Mouse (Mus musculus): ENCODE measurements around the gene B4galt3.

Gene B4galt3

DNA sequence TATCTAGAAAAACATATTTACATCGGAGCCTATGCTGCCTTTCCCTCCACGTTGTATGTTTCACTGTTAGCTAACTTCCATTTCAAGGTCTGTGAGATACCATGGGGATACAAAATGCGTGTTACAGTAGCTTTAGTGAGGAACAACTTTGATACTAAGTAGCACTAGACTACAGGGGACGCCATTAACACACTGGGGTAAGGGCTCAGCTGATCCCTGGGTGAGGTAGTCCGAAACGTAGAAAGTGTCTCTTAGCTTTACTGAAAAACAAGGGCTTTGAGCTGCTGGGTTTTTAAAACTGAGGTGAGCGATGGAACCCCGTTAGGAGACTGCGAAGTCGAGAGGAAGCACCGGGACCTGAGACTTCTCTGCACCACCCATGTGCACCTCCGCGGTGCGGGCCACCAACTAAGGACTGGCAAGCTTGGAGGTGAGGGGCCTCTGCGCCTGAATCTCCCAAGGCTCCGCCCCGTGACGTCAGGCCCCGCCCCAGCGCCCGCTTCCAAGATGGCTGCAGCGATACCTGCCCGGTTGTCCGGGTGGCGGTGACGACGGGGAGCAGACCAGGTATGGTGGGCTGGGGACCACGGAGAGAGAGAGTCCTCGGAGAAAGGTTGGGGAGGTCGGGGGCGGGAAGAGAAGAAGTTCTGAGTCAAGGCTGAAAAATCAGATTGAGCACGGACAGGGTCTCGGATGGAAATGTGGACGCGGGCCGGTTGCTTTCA lies at the start of gene B4galt3:
Gene B4galt3, plus strand, starts transcription at position 481 of the 725 bp plus-strand sequence.
- DNase-seq (ENCODE audit: low read depth): peak; percentile 86

DNA sequence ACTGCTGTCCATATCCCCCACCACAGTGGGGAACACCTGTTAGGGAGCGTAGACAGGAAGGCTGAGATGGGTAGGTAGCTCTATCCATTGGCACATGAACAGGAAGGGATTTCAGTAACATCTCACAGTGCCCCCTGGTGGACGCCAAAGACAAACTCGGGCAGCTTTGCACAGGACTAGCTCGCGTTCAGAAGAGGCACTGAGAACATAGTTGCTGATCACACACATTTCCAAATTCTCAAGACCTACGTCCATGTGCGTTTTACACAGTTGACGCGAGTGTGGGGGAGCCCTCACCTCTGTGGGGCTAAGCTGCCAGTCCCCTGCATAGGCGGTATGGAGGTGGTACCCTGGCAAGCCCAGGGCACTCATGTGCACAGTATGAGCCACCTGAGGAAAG lies 49.3 kb upstream of the B4galt3 start:
- peak; percentile 88 for DNase-seq (ENCODE audit: low read depth)

DNA sequence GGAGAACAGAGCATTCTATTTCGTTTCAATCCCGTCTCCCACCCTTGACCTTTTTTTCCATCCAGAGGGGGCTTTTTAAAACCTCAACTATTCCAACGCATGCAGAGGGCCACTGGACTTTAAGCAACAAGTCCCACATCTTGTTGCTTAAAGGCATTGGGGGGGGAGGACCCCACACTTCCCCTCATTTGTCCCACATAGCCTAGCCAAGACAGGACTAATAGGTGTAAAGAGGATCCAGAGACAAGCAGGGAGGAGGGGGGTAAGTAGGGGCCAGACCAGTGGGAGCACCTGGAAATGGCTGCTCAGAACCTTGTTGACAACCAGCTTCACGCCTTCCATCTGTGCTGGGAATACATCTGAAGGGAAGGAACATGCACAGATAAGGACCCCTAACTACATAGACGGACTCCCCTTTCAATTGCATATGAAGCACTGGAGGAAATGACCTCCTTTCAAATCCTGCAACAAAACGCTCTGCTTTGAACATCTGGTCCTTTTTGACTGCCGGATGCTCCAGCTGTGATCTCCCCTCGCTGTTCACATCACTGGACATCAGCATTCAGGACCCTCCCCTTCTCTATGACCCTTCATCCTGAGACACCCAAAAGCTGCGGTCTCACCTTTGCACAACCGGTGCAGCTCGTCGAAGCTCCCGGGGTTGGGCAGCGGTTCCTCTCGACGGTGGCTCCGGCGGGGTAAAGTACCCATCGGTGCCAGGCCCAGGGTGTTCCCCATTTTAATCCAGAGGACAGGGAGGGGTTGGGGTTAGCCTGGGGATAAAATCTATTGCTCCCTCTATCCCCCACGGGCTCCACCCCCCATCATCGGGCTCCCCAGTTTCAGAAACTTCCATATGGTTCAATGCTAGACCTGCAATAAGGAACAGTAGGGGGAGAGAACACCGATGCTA lies 48.6 kb upstream of the B4galt3 start:
- DNase-seq (ENCODE audit: low read depth): no peak

DNA sequence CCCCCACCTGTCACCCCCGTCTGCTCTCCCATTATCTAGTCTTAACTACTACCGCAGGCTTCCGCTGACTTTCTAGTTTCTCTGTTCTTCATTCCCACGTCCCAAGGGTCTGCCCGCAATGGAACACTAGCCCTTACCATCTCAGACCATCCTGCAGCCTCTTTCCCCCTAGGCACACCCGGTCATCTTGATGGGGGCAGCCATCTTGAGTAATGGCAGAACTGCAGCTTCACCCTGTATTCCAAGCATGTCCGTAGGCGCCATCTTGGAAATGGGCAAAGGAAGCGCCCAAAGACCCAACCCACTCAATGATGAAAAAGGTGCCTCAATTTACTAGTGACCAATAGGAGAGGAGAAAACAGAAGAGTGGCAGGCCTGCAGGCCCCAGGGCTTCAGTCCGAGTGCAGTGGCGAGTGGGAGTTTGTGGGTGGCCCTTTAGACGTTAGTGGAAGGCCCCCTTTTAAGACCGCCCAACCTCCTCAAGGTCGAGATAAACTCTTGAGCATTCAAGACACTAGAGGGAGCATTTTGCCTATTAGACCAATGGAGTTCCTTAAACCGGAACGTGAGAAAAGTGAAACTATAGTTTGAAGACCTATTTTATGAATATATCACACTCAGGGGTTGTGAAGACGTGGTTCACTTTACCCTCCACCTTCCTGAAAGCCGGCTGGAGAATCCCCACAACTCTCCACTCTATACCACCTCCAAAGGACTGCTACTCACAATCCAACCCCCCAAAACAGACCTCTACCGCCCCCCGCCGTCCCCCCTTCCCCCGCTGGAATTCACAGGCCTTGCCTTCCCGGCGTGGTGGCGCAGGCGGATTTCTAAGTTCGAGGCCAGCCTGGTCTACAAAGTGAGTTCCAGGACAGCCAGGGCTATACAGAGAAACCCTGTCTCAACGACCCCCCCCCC lies 47.6 kb upstream of the B4galt3 start, which contains the start of gene Tomm40l:
Gene Tomm40l, minus strand, starts transcription at position 277 of the 918 bp plus-strand sequence.
- DNase-seq (ENCODE audit: low read depth): peak; percentile 96

DNA sequence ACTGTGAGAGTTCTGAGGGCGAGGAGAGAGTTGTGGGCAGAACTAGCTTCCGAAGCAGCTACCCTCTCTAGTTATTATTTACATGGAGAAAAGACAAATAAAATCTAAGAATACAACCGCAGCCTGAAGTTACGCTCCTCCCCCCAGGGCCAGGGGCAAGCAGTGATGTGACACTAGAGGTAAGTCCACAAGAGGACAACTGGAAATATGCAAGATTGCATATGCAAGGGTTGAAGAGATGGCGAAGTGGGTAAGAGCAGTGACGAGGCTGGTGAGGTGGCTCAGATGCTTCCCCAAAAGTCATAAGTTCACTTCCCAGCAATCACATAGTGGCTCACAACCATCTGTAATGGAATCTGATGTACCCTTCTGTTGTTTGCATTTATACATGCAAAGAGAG lies 47.0 kb upstream of the B4galt3 start:
- DNase-seq (ENCODE audit: low read depth): no peak

DNA sequence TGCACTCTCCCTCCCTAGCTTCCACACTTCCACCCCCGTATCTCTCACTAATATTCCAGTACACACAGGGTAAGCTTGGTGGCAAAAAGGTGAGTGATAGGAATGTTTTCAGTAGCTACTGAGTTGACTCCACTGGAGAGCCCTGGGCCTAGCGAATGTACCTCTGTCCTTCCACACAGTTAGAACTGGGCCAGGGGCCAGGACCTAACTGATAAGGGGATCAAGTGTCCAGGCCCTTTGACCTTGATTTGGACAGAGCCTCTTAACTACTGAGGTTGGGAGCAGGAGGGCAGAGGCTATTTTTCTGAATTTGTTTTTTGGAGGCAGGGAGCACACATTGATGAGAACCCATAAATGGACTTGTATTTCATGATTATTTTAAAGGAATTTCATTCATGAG lies 46.3 kb upstream of the B4galt3 start:
- DNase-seq (ENCODE audit: low read depth): no peak

DNA sequence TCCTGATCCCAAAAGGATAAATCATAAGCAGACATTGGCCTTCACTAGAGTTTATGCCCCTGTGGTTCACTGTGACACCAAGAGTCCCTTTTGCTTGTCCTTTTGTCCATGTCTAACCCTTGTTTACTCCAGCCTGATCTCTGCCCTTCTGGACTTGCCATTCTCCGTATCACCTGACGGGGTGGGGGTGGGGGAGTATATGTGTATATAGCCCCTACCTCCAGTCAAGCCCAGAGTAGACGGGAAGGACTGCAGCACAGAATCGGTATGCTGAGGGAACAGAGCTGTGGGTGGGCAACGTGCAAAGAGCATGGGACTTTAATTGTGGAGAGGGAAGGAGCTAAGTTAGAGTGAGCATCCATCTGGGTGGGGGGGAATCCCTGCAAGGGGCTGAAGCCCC lies 45.3 kb upstream of the B4galt3 start, which contains the start of gene Apoa2:
Gene Apoa2, plus strand, starts transcription at position 198 of the 400 bp plus-strand sequence.
- no peak for DNase-seq (ENCODE audit: low read depth)

DNA sequence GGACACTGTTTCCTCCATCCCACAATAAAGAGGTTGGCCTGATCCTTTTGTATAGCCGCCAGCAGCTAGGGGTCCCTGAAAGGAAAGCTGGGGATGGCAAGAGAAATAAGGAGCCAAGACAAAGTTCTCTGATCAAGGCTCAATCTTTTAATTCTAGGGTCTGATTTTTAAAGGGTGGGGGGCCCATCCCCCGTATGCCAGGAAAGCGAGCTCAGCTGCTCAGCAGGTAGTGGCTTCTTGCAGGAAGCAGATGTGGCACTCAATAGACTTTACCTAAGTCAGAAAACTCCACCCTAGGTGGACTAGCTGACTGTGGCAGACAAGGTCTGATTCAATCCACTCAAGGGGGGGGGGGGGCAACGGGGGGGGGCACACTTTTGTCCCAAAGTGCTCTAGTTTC lies 43.3 kb upstream of the B4galt3 start:
- no peak for DNase-seq (ENCODE audit: low read depth)

DNA sequence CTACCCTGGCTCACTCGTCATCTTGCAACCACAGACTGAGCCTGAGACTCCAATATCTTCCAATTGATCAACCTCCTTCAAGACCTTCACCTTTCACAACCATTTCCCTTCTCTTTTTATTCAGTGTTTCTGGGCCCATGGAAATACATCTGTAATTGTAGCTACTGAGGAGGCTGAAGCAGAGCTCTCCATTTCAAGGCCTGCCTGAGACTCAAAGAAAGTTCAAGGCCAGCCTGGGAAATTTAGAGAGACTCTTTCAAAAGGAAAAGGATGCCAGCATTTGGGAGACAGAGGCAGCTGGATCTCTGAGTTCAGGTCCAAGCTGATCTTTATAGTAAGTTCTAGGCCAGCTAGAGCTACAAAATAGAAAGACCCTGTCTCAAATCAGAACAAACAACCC lies 42.2 kb upstream of the B4galt3 start:
- DNase-seq (ENCODE audit: low read depth): no peak

DNA sequence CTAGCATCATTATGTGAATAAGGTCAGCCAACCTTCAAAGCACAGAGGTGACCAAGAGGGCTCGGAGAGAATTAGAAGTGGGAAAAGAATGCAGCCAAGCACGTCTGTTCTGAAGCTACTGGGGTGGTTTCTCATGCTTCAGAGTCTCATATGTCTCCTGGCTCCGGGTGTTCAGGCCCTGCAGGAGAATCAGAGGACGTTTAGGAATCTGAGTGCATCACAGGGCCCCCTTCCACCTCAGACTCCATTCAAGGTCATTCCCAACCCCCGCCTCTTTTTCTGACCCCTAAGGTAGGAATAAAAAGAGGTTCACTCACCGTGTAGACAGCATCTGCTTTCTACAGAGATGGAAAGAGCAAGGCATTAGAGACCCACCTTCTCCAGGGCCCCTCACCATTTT lies 40.4 kb upstream of the B4galt3 start:
- no peak for DNase-seq (ENCODE audit: low read depth)

DNA sequence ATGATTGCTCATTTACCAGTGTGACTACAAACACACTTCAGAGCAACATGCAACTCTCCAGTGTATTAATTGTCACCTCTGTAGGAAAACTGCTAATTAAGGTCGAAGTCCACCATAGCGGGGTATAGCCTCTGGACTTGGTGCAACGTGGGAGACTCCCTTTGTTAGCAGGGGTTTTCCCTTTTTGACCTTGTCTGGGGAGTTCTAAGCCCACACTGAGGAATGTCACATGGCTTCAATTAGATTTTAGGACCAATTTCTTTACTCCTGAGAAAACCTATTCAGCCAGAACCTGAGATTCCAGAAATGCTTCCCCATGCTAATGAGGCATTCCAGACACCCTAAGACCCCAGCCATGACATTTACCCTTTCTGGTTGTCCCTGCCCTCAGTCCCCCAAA lies 39.9 kb upstream of the B4galt3 start:
- no peak for DNase-seq (ENCODE audit: low read depth)

DNA sequence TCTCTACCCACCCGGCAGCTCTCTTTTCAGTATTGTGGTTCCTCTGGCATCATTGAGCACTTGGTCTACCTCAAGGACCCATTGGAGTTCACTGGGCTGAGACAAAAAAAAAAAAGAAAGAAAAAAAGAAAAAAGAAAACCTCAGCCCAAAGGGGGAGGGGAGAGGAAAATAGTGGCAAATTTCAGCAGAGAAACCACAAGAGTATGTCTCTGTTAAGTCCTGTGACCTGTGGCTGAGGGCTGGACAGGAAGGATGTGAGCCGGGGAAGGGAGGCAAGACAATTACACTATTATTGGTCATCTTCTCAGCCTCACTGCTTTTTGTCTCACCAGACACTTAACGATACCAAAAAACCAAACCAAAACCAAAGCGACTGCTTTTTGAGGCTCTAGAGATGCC lies 38.3 kb upstream of the B4galt3 start:
- DNase-seq (ENCODE audit: low read depth): no peak

DNA sequence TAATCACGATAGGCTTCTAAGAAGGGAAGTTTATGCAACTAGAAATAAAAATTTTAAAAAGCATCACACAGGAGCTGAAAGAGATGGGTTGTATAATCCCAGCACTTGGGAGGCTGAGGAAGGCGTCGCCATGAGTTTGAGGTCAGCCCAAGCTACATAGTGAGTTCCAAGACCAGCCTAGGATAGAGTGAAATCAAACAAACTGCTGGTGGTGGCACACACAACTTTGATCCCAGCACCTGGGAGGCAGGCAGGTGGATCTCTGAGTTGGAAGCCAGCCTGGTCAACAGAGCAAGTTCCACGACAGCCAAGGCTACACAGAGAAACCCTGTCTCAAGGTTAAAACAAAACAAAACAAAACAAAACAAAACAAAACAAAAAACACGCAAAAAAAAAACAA lies 37.8 kb upstream of the B4galt3 start:
- DNase-seq (ENCODE audit: low read depth): no peak

DNA sequence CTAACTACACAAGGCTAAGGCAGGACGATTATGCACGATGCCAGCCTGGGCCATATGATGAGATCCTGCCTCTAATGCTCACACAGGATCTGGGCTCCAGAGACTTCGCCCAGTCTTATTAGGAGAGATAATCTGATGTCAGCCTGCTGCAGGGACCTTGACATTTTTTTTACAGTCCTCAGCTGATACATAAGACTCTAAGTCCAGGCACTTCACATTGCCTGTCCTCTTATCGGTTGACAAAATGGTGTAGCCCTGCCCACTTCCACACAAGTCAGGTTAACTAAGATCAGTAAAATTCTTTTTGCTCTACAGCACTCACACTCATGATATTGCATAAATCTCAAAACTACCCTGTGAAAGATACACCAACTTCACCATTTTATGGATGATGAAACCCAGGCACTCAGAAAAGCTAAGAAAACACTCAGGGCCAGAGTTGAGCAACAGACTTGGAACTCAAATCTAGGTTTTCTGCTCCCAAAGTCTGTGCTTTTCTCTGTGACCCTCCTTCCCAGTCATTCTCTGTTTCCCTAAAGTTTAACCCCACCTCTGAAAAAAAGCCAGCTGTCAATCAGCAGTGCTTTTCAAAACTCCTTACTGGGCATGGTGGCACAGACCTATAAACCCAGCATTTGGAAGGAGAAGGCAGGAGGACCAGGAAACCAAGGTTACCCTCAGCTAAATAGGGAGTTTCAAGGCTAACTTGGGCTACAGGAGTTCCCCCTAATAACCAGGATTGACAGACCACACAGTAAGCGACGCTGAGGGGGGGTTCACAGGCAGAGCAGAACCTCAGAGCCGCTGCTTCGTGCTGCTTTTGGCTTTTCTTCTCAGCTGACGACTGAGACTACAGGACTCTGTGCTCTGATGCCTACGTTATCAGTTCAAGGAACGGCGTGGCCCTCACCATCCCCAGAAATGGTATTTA lies 37.1 kb upstream of the B4galt3 start:
- peak; percentile 54 for DNase-seq (ENCODE audit: low read depth)

DNA sequence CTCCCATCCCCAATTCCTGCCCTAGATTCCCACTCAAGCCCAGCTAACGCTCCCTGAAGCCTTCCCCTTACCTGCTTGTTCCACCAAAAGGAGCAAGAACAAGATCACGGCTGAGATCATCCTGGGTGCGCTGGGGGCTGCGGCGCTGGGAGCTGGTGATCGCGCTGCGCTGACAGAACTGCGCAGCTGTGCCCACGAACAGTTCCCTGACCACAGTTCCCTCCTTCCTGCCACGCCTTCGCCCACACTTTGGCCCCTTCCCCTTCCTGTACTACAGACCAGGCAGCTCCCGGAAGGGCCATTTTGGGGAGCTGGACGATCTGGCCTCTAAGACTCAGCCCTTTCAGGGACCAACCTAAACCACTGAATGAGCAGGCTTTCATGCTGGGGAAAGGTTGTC lies 36.0 kb upstream of the B4galt3 start, which contains the start of gene Fcer1g:
Gene Fcer1g, minus strand, starts transcription at position 240 of the 400 bp plus-strand sequence.
- DNase-seq (ENCODE audit: low read depth): no peak

DNA sequence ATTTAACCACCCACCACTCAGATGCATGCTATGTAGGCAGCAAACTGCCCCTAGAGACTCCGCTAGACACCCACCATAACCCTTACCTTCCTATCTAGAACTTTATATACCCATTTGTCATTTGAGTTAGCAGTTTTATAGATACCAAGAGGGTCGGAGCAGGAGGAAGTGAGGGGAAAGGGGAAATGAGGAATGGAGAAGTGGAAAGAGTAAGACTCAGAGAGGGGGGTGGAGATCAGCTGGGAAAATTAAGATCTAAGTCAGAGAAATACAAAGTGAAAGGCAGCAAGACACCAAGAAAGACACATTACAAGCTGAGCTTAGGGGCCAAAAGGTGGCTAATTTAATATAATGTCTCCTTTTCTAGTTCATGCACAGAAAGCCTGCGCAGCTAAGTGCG lies 35.6 kb upstream of the B4galt3 start:
- no peak for DNase-seq (ENCODE audit: low read depth)

DNA sequence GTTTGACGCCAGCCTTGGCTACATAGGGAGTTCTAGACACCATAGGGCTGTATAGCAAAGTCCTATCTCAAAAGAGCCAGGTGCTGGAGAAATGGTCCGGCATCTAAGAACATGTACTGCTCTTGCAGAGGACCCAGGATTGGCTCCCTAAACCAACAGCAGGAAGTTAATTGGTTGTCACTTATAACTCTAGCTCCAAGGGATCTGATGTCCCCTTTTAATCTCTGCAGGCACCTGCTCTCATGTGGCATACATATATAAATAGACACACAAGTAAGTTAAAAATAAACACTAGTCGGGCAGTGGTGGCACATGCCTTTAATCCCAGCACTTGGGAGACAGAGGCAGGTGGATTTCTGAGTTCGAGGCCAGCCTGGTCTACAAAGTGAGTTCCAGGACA lies 34.3 kb upstream of the B4galt3 start:
- DNase-seq (ENCODE audit: low read depth): no peak

DNA sequence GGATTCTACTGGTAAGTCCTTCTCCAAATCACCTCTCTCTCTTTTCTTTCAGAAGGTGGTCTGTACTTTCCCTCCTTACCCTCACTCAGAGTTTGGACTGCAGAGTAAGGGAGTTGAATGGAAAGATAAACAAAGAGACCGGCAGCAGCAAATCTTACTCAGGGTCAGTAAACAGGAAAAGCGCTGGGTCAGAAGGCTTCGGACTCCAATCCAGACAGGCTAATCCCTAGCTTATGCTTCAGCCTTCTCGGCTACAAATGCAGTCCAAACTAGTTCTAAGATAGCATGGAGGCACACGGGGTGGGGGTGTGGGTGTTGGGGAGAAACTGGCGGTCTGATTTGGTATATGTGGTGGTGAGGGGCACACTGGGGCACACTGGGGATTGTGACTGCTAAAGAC lies 32.7 kb upstream of the B4galt3 start:
- DNase-seq (ENCODE audit: low read depth): no peak

DNA sequence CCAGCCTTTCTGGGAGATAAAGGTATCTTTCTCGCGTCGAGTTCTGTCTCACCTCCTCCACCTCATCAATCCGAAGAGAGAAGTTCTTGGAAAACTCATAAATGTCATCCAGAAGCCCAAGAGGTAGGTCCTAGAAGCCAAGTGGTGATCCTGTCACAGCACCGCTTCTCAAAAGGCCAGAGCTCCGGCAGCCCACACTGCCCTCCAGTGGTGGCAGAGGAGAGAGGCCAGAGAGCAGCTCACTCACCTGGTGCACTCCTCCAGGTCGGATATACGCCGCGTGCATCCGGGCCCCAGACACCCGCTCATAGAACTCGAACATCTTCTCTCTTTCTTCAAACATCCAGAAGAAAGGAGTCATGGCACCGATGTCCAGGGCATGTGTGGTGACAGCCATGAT lies 31.7 kb upstream of the B4galt3 start:
- peak; percentile 64 for DNase-seq (ENCODE audit: low read depth)

DNA sequence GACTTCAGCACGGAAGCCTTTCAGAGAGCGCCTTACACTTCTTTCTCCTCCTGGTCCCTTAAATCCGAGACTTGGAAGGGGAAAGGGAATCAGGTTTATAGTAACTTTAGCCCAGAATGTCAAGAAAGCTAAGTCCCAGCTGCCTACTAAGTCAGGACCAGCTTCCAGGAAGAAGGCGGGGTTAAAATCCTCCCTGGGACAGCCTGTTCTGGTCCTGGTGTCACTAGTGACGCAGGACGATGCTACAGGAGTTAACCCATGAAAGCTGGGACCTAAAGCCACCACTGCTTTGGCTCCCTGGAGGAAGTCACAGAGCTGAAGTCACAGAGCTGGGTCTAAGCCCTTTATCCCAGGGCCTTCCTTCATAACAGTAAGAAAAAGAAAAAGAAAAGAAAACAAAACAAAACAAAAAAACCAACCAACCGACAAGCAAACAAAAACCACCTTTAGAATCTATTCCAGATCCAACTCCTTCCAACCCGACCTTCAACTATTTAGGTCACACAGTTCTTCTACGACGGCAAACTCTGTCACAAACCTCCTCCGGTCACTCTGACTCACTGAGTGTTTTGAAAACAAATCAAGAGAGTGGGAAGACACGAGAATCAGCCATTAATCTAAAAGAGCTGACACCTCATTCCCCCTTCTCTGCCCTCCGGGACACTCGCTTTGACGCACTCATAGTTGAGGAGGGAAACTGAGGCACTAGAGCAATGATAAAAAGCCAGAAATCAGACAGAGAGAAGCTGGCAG lies 30.0 kb upstream of the B4galt3 start:
- DNase-seq (ENCODE audit: low read depth): no peak

Data from c-Kit-positive CD71-positive TER-119-negative erythroid progenitor cells, embryonic 14.5 days (primary cell).